In the genomic region with DNA sequence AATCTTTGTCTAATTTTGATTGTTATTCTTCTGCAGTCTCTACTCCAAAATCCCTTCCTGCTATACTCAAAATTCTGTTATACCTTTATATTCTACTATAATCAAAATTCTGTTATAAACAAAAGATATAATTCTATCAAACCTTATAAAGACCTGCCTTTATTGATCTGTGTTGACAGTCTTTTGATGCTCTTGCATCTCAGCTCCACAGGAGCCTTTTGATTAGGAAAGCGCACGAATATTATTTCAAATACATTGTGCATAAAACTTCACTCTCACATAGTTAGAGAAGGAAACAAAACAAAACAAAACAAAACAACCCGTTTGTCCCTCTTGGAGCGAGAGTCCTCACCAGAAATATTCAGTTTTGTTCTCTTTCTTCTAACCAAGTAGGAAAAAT, we compare ENCODE assay signal across 7 mouse cellular contexts. TPM values are rescaled to one million over a fixed set of nuclear protein-coding genes. Genes with fewer than 3 reads are reported as not detected.
DNase-seq lines count a peak whose midpoint lies in the region; ATAC-seq lines count a peak whose summit lies in the region.

No protein-coding gene starts in this region.

- 63% methylated on average over 4 of the region's 4 CpGs for WGBS in lung, embryonic 15.5 days
- 44% methylated on average over 4 of the region's 4 CpGs for WGBS in forebrain, embryonic 14.5 days
- WGBS in limb, embryonic 10.5 days, result 76% methylated on average over 4 of the region's 4 CpGs
- WGBS in stomach, embryonic 15.5 days, result 64% methylated on average over 4 of the region's 4 CpGs

- peak overlapping the region; percentile 59 for H3K4me2 ChIP-seq in lung, embryonic 15.5 days
- peak overlapping the region; percentile 52 for H3K4me2 ChIP-seq in forebrain, embryonic 14.5 days (ENCODE audit: low read length)
- H3K4me2 ChIP-seq in stomach, embryonic 15.5 days, result peak overlapping the region; percentile 57

- H3K4me1 ChIP-seq in lung, embryonic 15.5 days, result peaks cover 8% of the 10 kb centered on the region
- no peaks in the 10 kb centered on the region for H3K4me1 ChIP-seq in forebrain, embryonic 14.5 days (ENCODE audit: control insufficient read depth, insufficient read depth, low read length)
- peaks cover 7% of the 10 kb centered on the region for H3K4me1 ChIP-seq in limb, embryonic 10.5 days
- peaks cover 6% of the 10 kb centered on the region for H3K4me1 ChIP-seq in stomach, embryonic 15.5 days

- no peaks in the 10 kb centered on the region for H3K36me3 ChIP-seq in lung, embryonic 15.5 days
- peaks cover 8% of the 10 kb centered on the region for H3K36me3 ChIP-seq in forebrain, embryonic 14.5 days (ENCODE audit: control insufficient read depth, insufficient read depth, low read length)
- H3K36me3 ChIP-seq in limb, embryonic 10.5 days, result no peaks in the 10 kb centered on the region
- no peaks in the 10 kb centered on the region for H3K36me3 ChIP-seq in stomach, embryonic 15.5 days

- DNase-seq in lung, postnatal 14 days, result no peak
- no peak for DNase-seq in forebrain, embryonic 14.5 days (ENCODE audit: low spot score)
- DNase-seq in limb, embryonic 10.5 days (ENCODE audit: low spot score), result no peak
- DNase-seq in embryo, embryonic 11 days, result no peak
- DNase-seq in adrenal gland, postnatal 10 days, result no peak

- no peak for ATAC-seq in lung, embryonic 15.5 days (ENCODE audit: borderline replicate concordance, extremely low read depth, low FRiP score, low TSS enrichment)
- ATAC-seq in forebrain, embryonic 14.5 days, result peak; percentile 12; the same call in 1 of the 2 replicates
- no peak for ATAC-seq in stomach, embryonic 15.5 days (ENCODE audit: insufficient read depth, low FRiP score, low read depth)

- H3K27me3 ChIP-seq in lung, embryonic 15.5 days, result peaks cover 8% of the 10 kb centered on the region; the same call in 1 of the 2 replicates
- no peaks in the 10 kb centered on the region for H3K27me3 ChIP-seq in forebrain, embryonic 14.5 days (replicated peaks; ENCODE audit: control insufficient read depth, insufficient read depth, low read length)
- H3K27me3 ChIP-seq in limb, embryonic 10.5 days (ENCODE audit: low read depth, poor library complexity, severe bottlenecking), result no peaks in the 10 kb centered on the region
- no peaks in the 10 kb centered on the region for H3K27me3 ChIP-seq in stomach, embryonic 15.5 days (replicated peaks)

- no peak overlapping the region for H3K27ac ChIP-seq in lung, embryonic 15.5 days
- 0 out of 2 replicates have a peak overlapping the region, but pooled peaks have one; percentile 45 for H3K27ac ChIP-seq in forebrain, embryonic 14.5 days (ENCODE audit: low read depth, low read length)
- no peak overlapping the region for H3K27ac ChIP-seq in limb, embryonic 10.5 days
- H3K27ac ChIP-seq in stomach, embryonic 15.5 days, result no peak overlapping the region

- H3K9me3 ChIP-seq in lung, embryonic 15.5 days, result no peaks in the 10 kb centered on the region
- no peaks in the 10 kb centered on the region for H3K9me3 ChIP-seq in forebrain, embryonic 14.5 days (replicated peaks; ENCODE audit: control insufficient read depth, low read length)
- H3K9me3 ChIP-seq in limb, embryonic 10.5 days (replicated peaks), result no peaks in the 10 kb centered on the region
- H3K9me3 ChIP-seq in stomach, embryonic 15.5 days, result no peaks in the 10 kb centered on the region

- H3K9ac ChIP-seq in lung, embryonic 15.5 days, result no peak overlapping the region
- peak overlapping the region; percentile 73 for H3K9ac ChIP-seq in forebrain, embryonic 14.5 days (ENCODE audit: low read length)
- no peak overlapping the region for H3K9ac ChIP-seq in stomach, embryonic 15.5 days

- H3K4me3 ChIP-seq in lung, embryonic 15.5 days, result peak overlapping the region; percentile 15
- peak overlapping the region; percentile 51 for H3K4me3 ChIP-seq in forebrain, embryonic 14.5 days (ENCODE audit: low read depth, low read length)
- peak overlapping the region; percentile 41 for H3K4me3 ChIP-seq in limb, embryonic 10.5 days
- H3K4me3 ChIP-seq in stomach, embryonic 15.5 days (replicated peaks), result peak overlapping the region; percentile 32

RNA-seq across cellular contexts. Expression of a gene that starts 0.4 kb away (rescaled TPM):
- polyA plus RNA-seq in lung, embryonic 15.5 days (2015; fragmentation: Nextera tagmentation; extraction: Ambion mirVana), result 1.1 and 1.6 TPM in 2 replicates
- 84.2 and 101 TPM in 2 replicates for polyA plus RNA-seq in forebrain, embryonic 14.5 days (2014; fragmentation: Nextera tagmentation; extraction: Ambion mirVana)
- 0.06 TPM in 1 of 2 replicates, not detected in the other for polyA plus RNA-seq in limb, embryonic 10.5 days (2016; fragmentation: Nextera tagmentation; extraction: Ambion mirVana)
- 9.7 and 11.3 TPM in 2 replicates for polyA plus RNA-seq in stomach, embryonic 15.5 days (2015; fragmentation: Nextera tagmentation; extraction: Ambion mirVana)
- 10 to 100 TPM; 22.3 to 23.3 TPM for total RNA-seq in adrenal gland, postnatal 10 days (2021)

RNA-seq across cellular contexts. Expression of a gene that starts 58.8 kb away (rescaled TPM):
- 27.0 and 28.1 TPM in 2 replicates for polyA plus RNA-seq in lung, embryonic 15.5 days (2015; fragmentation: Nextera tagmentation; extraction: Ambion mirVana)
- 26.0 and 34.1 TPM in 2 replicates for polyA plus RNA-seq in forebrain, embryonic 14.5 days (2014; fragmentation: Nextera tagmentation; extraction: Ambion mirVana)
- 13.6 and 14.9 TPM in 2 replicates for polyA plus RNA-seq in limb, embryonic 10.5 days (2016; fragmentation: Nextera tagmentation; extraction: Ambion mirVana)
- polyA plus RNA-seq in stomach, embryonic 15.5 days (2015; fragmentation: Nextera tagmentation; extraction: Ambion mirVana), result 28.3 and 29.1 TPM in 2 replicates
- total RNA-seq in adrenal gland, postnatal 10 days (2021), result 10 to 100 TPM; 15.3 to 17.5 TPM
